Mouse (Mus musculus): ENCODE data around the gene Tacc2. TPM values are rescaled to one million over a fixed set of nuclear protein-coding genes. Genes with fewer than 3 reads are reported as not detected.

Tacc2 gene
- total RNA-seq, 2 experiments from 2014 or later = 515 to 576 TPM

GRCm38 (mm10) chr7:130732908-130733307 is 155.7 kb downstream of the Tacc2 start:
- no peak for TF ChIP-seq CTCF (IDR thresholded peaks at IDR 0.05)
- 0 out of 2 replicates have a peak overlapping the region, but pooled peaks have one; percentile 4 for H3K27ac ChIP-seq

GRCm38 (mm10) chr7:130733423-130733822 is 156.2 kb downstream of the Tacc2 start:
- intact Hi-C loops (cut with DNase I) = no loop called here
- H3K4me3 ChIP-seq = no peak overlapping the region
- no peak for TF ChIP-seq CTCF (IDR thresholded peaks at IDR 0.05)
- no peak overlapping the region for H3K27ac ChIP-seq
- no peak for DNase-seq

More at GRCm38 (mm10) chr7:130732908-130733307, 155.7 kb downstream of the Tacc2 start:
- intact Hi-C loops (cut with DNase I) = no loop called here
- H3K4me3 ChIP-seq = no peak overlapping the region
- DNase-seq = no peak

GRCm38 (mm10) chr7:130734195-130734787 is 157.1 kb downstream of the Tacc2 start:
- no peak for DNase-seq
- H3K27ac ChIP-seq = no peak overlapping the region
- no peak overlapping the region for H3K4me3 ChIP-seq
- TF ChIP-seq CTCF (IDR thresholded peaks at IDR 0.05) = peak; percentile 68
- intact Hi-C loops (cut with DNase I) = no loop called here

- intact Hi-C loops (cut with DNase I) = no loop called here
- DNase-seq = no peak
Observed at GRCm38 (mm10) chr7:130741099-130741498, 163.9 kb downstream of the Tacc2 start.

GRCm38 (mm10) chr7:130743239-130744025 is 166.2 kb downstream of the Tacc2 start:
- Histone ChIP-seq H3K4me3 (no peak overlapping the region), H3K27ac (peak overlapping the region; percentile 20; the same call in 1 of the 2 replicates)
- intact Hi-C loops (cut with DNase I) = no loop called here
- DNase-seq = no peak
- TF ChIP-seq CTCF (IDR thresholded peaks at IDR 0.05) = no peak

More at GRCm38 (mm10) chr7:130741099-130741498, 163.9 kb downstream of the Tacc2 start:
- H3K4me3 ChIP-seq = no peak overlapping the region
- peak; percentile 40; the same call in 1 of the 2 replicates for TF ChIP-seq CTCF (IDR thresholded peaks at IDR 0.05)
- H3K27ac ChIP-seq = no peak overlapping the region

- intact Hi-C loops (cut with DNase I) = no loop called here
- no peak for TF ChIP-seq CTCF (IDR thresholded peaks at IDR 0.05)
Observed at GRCm38 (mm10) chr7:130749165-130749564, 171.9 kb downstream of the Tacc2 start.

GRCm38 (mm10) chr7:130750752-130751490 is 173.7 kb downstream of the Tacc2 start:
- intact Hi-C loops (cut with DNase I) = no loop called here
- no peak for DNase-seq
- no peak overlapping the region for H3K4me3 ChIP-seq
- TF ChIP-seq CTCF (IDR thresholded peaks at IDR 0.05) = no peak
- no peak overlapping the region for H3K27ac ChIP-seq

More at GRCm38 (mm10) chr7:130749165-130749564, 171.9 kb downstream of the Tacc2 start:
- DNase-seq = no peak
- H3K4me3 ChIP-seq = no peak overlapping the region
- H3K27ac ChIP-seq = peak overlapping the region; percentile 28; the same call in 1 of the 2 replicates

GRCm38 (mm10) chr7:130751678-130752077 is 174.4 kb downstream of the Tacc2 start:
- TF ChIP-seq CTCF (IDR thresholded peaks at IDR 0.05) = no peak
- Histone ChIP-seq H3K4me3 (no peak overlapping the region), H3K27ac (no peak overlapping the region)
- DNase-seq = no peak
- intact Hi-C loops (cut with DNase I) = no loop called here

GRCm38 (mm10) chr7:130754790-130755189 is 177.6 kb downstream of the Tacc2 start:
- peak; percentile 54 for TF ChIP-seq CTCF (IDR thresholded peaks at IDR 0.05)
- intact Hi-C loops (cut with DNase I) = no loop called here
- peak overlapping the region; percentile 69; the same call in 1 of the 2 replicates for H3K27ac ChIP-seq
- H3K4me3 ChIP-seq = no peak overlapping the region
- no peak for DNase-seq

- intact Hi-C loops (cut with DNase I) = no loop called here
- H3K4me3 ChIP-seq = no peak overlapping the region
- peak overlapping the region; percentile 69 for H3K27ac ChIP-seq
- no peak for DNase-seq
- TF ChIP-seq CTCF (IDR thresholded peaks at IDR 0.05) = no peak
Observed at GRCm38 (mm10) chr7:130756343-130756835, 179.2 kb downstream of the Tacc2 start.

GRCm38 (mm10) chr7:130757326-130757865 is 180.2 kb downstream of the Tacc2 start:
- H3K27ac ChIP-seq = peak overlapping the region; percentile 69
- DNase-seq = no peak
- no peak for TF ChIP-seq CTCF (IDR thresholded peaks at IDR 0.05)
- intact Hi-C loops (cut with DNase I) = no loop called here
- no peak overlapping the region for H3K4me3 ChIP-seq

All from gastrocnemius, adult 2 months (tissue).